ENCODE assay signal across 22 mouse cellular contexts in genomic region chr12:100372015-100372414, GRCm38 (mm10).
A peak's percentile ranks its signal among the peaks of the same experiment; 100 is the strongest.
DNase-seq lines count a peak whose midpoint lies in the region; ATAC-seq and TF ChIP-seq lines count a peak whose summit lies in the region.
"Had no signal": no experiment of that assay in that cellular context is flagged by ENCODE, and none has a peak within 500 bp of the region (broad histone marks: within the 10 kb centered on the region; RNA-seq: fewer than 3 reads in every experiment).

No protein-coding gene starts in this region.

- peak; percentile 33 for DNase-seq in stomach, postnatal 0 days (ENCODE audit: low spot score)
- no peak for DNase-seq in kidney, adult 8-10 months
- DNase-seq: B cell, adult 2 months; cerebellum, adult 18-20 months; cerebellum, postnatal 14 days; forebrain, postnatal 0 days; heart, postnatal 14 days; kidney, postnatal 25 days; liver, embryonic 13.5 days; lung, adult 2 months; lung, postnatal 14 days had no signal

- 81% methylated on average over 4 of the region's 4 CpGs for WGBS in hindbrain, embryonic 15.5 days
- WGBS in hindbrain, embryonic 16.5 days, result 86% methylated on average over 4 of the region's 4 CpGs
- 83% methylated on average over 4 of the region's 4 CpGs for WGBS in midbrain, embryonic 13.5 days
- 86% methylated on average over 4 of the region's 4 CpGs for WGBS in midbrain, embryonic 15.5 days
- WGBS in stomach, postnatal 0 days, result 62% methylated on average over 4 of the region's 4 CpGs

- no peak overlapping the region for H3K9ac ChIP-seq in hindbrain, embryonic 15.5 days
- no peak overlapping the region for H3K9ac ChIP-seq in hindbrain, embryonic 16.5 days (ENCODE audit: low read depth, low read length)
- no peak overlapping the region for H3K9ac ChIP-seq in midbrain, embryonic 13.5 days (replicated peaks)
- no peak overlapping the region for H3K9ac ChIP-seq in midbrain, embryonic 15.5 days
- H3K9ac ChIP-seq in stomach, postnatal 0 days (ENCODE audit: low read length), result no peak overlapping the region
- H3K9ac ChIP-seq: embryonic facial prominence, embryonic 12.5 days; forebrain, postnatal 0 days; heart, embryonic 12.5 days; liver, embryonic 13.5 days; neural tube, embryonic 13.5 days had no signal

- no peaks in the 10 kb centered on the region for H3K79me2 ChIP-seq in myocyte (ENCODE audit: control insufficient read depth, insufficient read depth)

- H3K27me3 ChIP-seq in hindbrain, embryonic 15.5 days, result no peaks in the 10 kb centered on the region
- H3K27me3 ChIP-seq in hindbrain, embryonic 16.5 days (replicated peaks; ENCODE audit: control insufficient read depth, insufficient read depth, low read length), result no peaks in the 10 kb centered on the region
- H3K27me3 ChIP-seq in midbrain, embryonic 13.5 days, result no peaks in the 10 kb centered on the region
- no peaks in the 10 kb centered on the region for H3K27me3 ChIP-seq in midbrain, embryonic 15.5 days (replicated peaks)
- H3K27me3 ChIP-seq in myocyte (ENCODE audit: control insufficient read depth, insufficient read depth, insufficient read length), result no peaks in the 10 kb centered on the region
- H3K27me3 ChIP-seq in stomach, postnatal 0 days (ENCODE audit: control insufficient read depth, insufficient read depth, low read length), result no peaks in the 10 kb centered on the region
- H3K27me3 ChIP-seq: CH12.LX; embryonic facial prominence, embryonic 12.5 days; heart, embryonic 12.5 days; liver, embryonic 13.5 days; neural tube, embryonic 13.5 days; Patski had no signal

- H3K27ac ChIP-seq in hindbrain, embryonic 15.5 days (replicated peaks), result no peak overlapping the region
- no peak overlapping the region for H3K27ac ChIP-seq in hindbrain, embryonic 16.5 days (ENCODE audit: low read depth, low read length)
- no peak overlapping the region for H3K27ac ChIP-seq in midbrain, embryonic 13.5 days
- H3K27ac ChIP-seq in midbrain, embryonic 15.5 days, result no peak overlapping the region
- no peak overlapping the region for H3K27ac ChIP-seq in stomach, postnatal 0 days (replicated peaks)
- H3K27ac ChIP-seq: embryonic facial prominence, embryonic 12.5 days; liver, embryonic 13.5 days; neural tube, embryonic 13.5 days had no signal

- no peaks in the 10 kb centered on the region for H3K4me1 ChIP-seq in hindbrain, embryonic 15.5 days (replicated peaks)
- H3K4me1 ChIP-seq in hindbrain, embryonic 16.5 days (ENCODE audit: control insufficient read depth, insufficient read depth, low read depth, low read length), result no peaks in the 10 kb centered on the region
- H3K4me1 ChIP-seq in midbrain, embryonic 13.5 days (replicated peaks), result no peaks in the 10 kb centered on the region
- no peaks in the 10 kb centered on the region for H3K4me1 ChIP-seq in midbrain, embryonic 15.5 days
- no peaks in the 10 kb centered on the region for H3K4me1 ChIP-seq in stomach, postnatal 0 days (replicated peaks; ENCODE audit: control insufficient read depth, insufficient read depth)
- H3K4me1 ChIP-seq: embryonic facial prominence, embryonic 12.5 days; heart, embryonic 12.5 days; liver, embryonic 13.5 days; neural tube, embryonic 13.5 days had no signal

- TF ChIP-seq EP300 in stomach, postnatal 0 days (optimal IDR thresholded peaks at IDR 0.05), result no peak

- H3K4me3 ChIP-seq in hindbrain, embryonic 15.5 days, result no peak overlapping the region
- H3K4me3 ChIP-seq in hindbrain, embryonic 16.5 days (ENCODE audit: low read length), result no peak overlapping the region
- H3K4me3 ChIP-seq in midbrain, embryonic 13.5 days (replicated peaks), result no peak overlapping the region
- no peak overlapping the region for H3K4me3 ChIP-seq in midbrain, embryonic 15.5 days
- no peak overlapping the region for H3K4me3 ChIP-seq in myocyte
- H3K4me3 ChIP-seq in stomach, postnatal 0 days (ENCODE audit: low read depth, low read length), result no peak overlapping the region
- H3K4me3 ChIP-seq: embryonic facial prominence, embryonic 12.5 days; heart, embryonic 12.5 days; liver, embryonic 13.5 days; neural tube, embryonic 13.5 days had no signal

- H3ac ChIP-seq in myocyte (ENCODE audit: control insufficient read depth, insufficient read length), result no peak overlapping the region

- no peak for TF ChIP-seq POLR2A in myocyte (IDR thresholded peaks at IDR 0.05; ENCODE audit: insufficient read length, low read depth)

- H3K36me3 ChIP-seq in hindbrain, embryonic 15.5 days, result peaks cover 59% of the 10 kb centered on the region
- H3K36me3 ChIP-seq in hindbrain, embryonic 16.5 days (ENCODE audit: control insufficient read depth, insufficient read depth, low read length), result peaks cover 28% of the 10 kb centered on the region
- peaks cover 69% of the 10 kb centered on the region for H3K36me3 ChIP-seq in midbrain, embryonic 13.5 days
- H3K36me3 ChIP-seq in midbrain, embryonic 15.5 days (replicated peaks), result peaks cover 19% of the 10 kb centered on the region
- H3K36me3 ChIP-seq in myocyte (ENCODE audit: control insufficient read depth, insufficient read depth), result no peaks in the 10 kb centered on the region
- peaks cover 6% of the 10 kb centered on the region; the same call in 1 of the 2 replicates for H3K36me3 ChIP-seq in stomach, postnatal 0 days (ENCODE audit: control insufficient read depth, insufficient read depth, low read length)

- peak; percentile 27 for TF ChIP-seq CTCF in stomach, postnatal 0 days (IDR thresholded peaks at IDR 0.05; ENCODE audit: low read depth)

- no peaks in the 10 kb centered on the region for H3K9me3 ChIP-seq in hindbrain, embryonic 15.5 days
- H3K9me3 ChIP-seq in hindbrain, embryonic 16.5 days (ENCODE audit: control insufficient read depth, low read length), result no peaks in the 10 kb centered on the region
- no peaks in the 10 kb centered on the region for H3K9me3 ChIP-seq in midbrain, embryonic 13.5 days
- H3K9me3 ChIP-seq in midbrain, embryonic 15.5 days, result no peaks in the 10 kb centered on the region
- H3K9me3 ChIP-seq in stomach, postnatal 0 days (ENCODE audit: control insufficient read depth, low read length), result no peaks in the 10 kb centered on the region
- H3K9me3 ChIP-seq: embryonic facial prominence, embryonic 12.5 days; G1E; liver, embryonic 13.5 days; neural tube, embryonic 13.5 days had no signal

- ATAC-seq in hindbrain, embryonic 15.5 days (ENCODE audit: low FRiP score, low read depth), result peak; percentile 51; the same call in 1 of the 2 replicates
- ATAC-seq in hindbrain, embryonic 16.5 days, result no peak
- ATAC-seq in midbrain, embryonic 13.5 days, result peak; percentile 56; the same call in 1 of the 2 replicates
- no peak; the same call in 1 of the 2 replicates for ATAC-seq in midbrain, embryonic 15.5 days (replicated peaks)
- ATAC-seq in stomach, postnatal 0 days (ENCODE audit: low FRiP score, low TSS enrichment), result peak; percentile 83
- ATAC-seq: forebrain, postnatal 0 days had no signal

- H3K4me2 ChIP-seq in hindbrain, embryonic 15.5 days, result no peak overlapping the region
- H3K4me2 ChIP-seq in hindbrain, embryonic 16.5 days (ENCODE audit: low read length), result no peak overlapping the region
- no peak overlapping the region for H3K4me2 ChIP-seq in midbrain, embryonic 13.5 days (replicated peaks)
- H3K4me2 ChIP-seq in midbrain, embryonic 15.5 days, result no peak overlapping the region
- H3K4me2 ChIP-seq in myocyte (ENCODE audit: low read depth), result no peak overlapping the region
- no peak overlapping the region for H3K4me2 ChIP-seq in stomach, postnatal 0 days (replicated peaks; ENCODE audit: low read depth)
- H3K4me2 ChIP-seq: embryonic facial prominence, embryonic 12.5 days; heart, embryonic 12.5 days; liver, embryonic 13.5 days; neural tube, embryonic 13.5 days had no signal

TF ChIP-seq in myocyte, 11 proteins besides CTCF, POLR2A, EP300 and RAD21:
- TF ChIP-seq TCF3 (IDR thresholded peaks at IDR 0.05; ENCODE audit: insufficient read length, low read depth) (no peak), POLR2AphosphoS2 (IDR thresholded peaks at IDR 0.05; ENCODE audit: insufficient read length, low read depth) (no peak), MYOD1 (IDR thresholded peaks at IDR 0.05; ENCODE audit: control insufficient read depth in 1 of 3, insufficient read length in 2 of 3, low read depth in 2 of 3) (peak in 2 of 3 experiments; percentile 27 to 59), MYOG (IDR thresholded peaks at IDR 0.05; ENCODE audit: control insufficient read depth in 1 of 3, insufficient read depth in 1 of 3, insufficient read length in 2 of 3, low read depth in 2 of 3) (peak in 2 of 3 experiments; percentile 9 to 66), MAX (IDR thresholded peaks at IDR 0.05; ENCODE audit: low read depth) (no peak), E2F4 (IDR thresholded peaks at IDR 0.05; ENCODE audit: insufficient read depth) (no peak), TCF12 (IDR thresholded peaks at IDR 0.05; ENCODE audit: insufficient read depth, poor library complexity, severe bottlenecking) (no peak), SRF (IDR thresholded peaks at IDR 0.05; ENCODE audit: control insufficient read depth, insufficient read length, low read depth) (no peak)

Comparison
In these comparisons a context has a peak if more than half of its experiments do, and no peak if none do; other contexts are left out.
1. ATAC-seq: peak in hindbrain, embryonic 15.5 days (single experiment), midbrain, embryonic 13.5 days (single experiment) and stomach, postnatal 0 days (single experiment); none in hindbrain, embryonic 16.5 days (single experiment) and midbrain, embryonic 15.5 days (single experiment).